Mouse (Mus musculus) lung, adult 2 months (tissue): ENCODE data around the gene Ccdc30. TPM values are rescaled to one million over a fixed set of nuclear protein-coding genes. Genes with fewer than 3 reads are reported as not detected.
A peak's percentile ranks its signal among the peaks of the same experiment; 100 is the strongest.

ENCODE experiments used
- DNase-seq: peaks from one replicate; pipeline ENCODE4 v3.0.0; 2022
- H3K4me1 ChIP-seq: fragments of 200-500 bp; 2 replicates; pipeline ENCODE4 v1.6.1; 2011; ENCODE audit warnings: low read length; ENCODE audit not compliant: control insufficient read depth, insufficient read depth
- H3K4me3 ChIP-seq: fragments of 200-500 bp; replicated peaks from 2 replicates; pipeline ENCODE3; 2011; ENCODE audit warnings: low read depth, mild to moderate bottlenecking, control low read depth, low read length; ENCODE audit errors: extremely low read depth
- CTCF ChIP-seq: fragments of 200-500 bp; IDR thresholded peaks from 2 replicates; pipeline ENCODE4 v1.5.1; 2011; ENCODE audit warnings: mild to moderate bottlenecking, low read length, control low read depth; ENCODE audit not compliant: insufficient read depth
- POLR2A ChIP-seq: fragments of 200-500 bp; IDR thresholded peaks from 2 replicates; pipeline ENCODE4 v1.6.1; 2011; ENCODE audit warnings: low read depth, mild to moderate bottlenecking, control low read depth, low read length, borderline replicate concordance; ENCODE audit errors: extremely low read depth
- WGBS: fragments of 180-500 bp; shearing (Covaris S2); methylation state at CpG from one replicate; pipeline ENCODE4 v1.1.7; 2018; 5-methylcytosine and 5-hydroxymethylcytosine counted together
- polyA plus RNA-seq: library from polyadenylated mRNA; depleted of rRNA; stranded (reverse); fragments of >200 nt; gene quantifications from 2 replicates; pipeline ENCODE4 v1.2.3, GENCODE M21; 2012

The Ccdc30 gene
- polyA plus RNA-seq, 1 experiment = 4.2 TPM

DNA sequence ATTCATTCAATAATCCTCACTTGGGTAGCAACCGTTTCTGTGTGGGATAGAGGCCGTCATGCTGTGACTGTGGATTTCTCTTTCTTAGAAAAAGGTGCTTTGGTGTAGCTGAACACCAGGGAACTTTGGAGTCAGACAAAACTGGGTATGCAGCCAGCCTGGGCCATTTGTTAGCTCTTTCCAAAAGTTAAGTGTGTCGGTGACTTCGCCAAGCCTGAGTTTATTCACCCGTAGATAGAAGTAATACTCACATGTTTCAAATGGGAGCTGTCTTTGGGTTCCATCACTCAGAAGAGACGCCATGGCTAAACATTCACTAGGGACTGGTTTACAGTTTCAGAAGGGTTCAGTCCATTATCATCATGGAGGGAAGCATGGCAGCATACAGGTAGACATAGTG lies 31.9 kb upstream of the Ccdc30 start:
- no peak for DNase-seq
- no peaks in the 10 kb centered on the region for H3K4me1 ChIP-seq
- WGBS = 91% methylated on average over 6 of the region's 6 CpGs
- TF ChIP-seq CTCF (no peak), POLR2A (no peak)
- no peak overlapping the region for H3K4me3 ChIP-seq

DNA sequence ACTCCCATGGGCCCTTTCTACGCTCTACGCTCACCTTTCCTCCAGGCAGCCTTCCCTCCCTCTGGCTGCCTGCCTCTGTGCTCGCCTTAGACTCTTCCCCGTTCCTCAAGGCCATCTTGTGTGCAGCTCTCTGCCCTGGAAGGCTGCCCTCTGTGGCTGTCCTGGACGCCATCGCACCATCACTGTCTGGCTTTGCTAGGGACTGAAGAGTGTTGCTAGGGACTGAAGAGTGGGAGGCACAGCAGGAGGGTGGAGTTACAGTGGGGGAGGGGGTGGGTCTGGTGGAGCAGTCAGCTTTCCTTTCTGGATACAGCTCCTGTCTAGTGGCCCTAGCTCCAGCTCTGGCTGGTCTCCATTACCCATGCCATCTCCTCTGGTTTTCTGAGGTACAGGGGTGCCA lies 27.2 kb upstream of the Ccdc30 start:
- no peak overlapping the region for H3K4me3 ChIP-seq
- no peaks in the 10 kb centered on the region for H3K4me1 ChIP-seq
- DNase-seq = no peak
- no peak for TF ChIP-seq POLR2A
- no peak for TF ChIP-seq CTCF
- WGBS = 54% methylated on average over 6 of the region's 6 CpGs

- 79% methylated on average over 4 of the region's 4 CpGs for WGBS
- TF ChIP-seq POLR2A (no peak), CTCF (no peak)
- no peak for DNase-seq
- Histone ChIP-seq H3K4me3 (no peak overlapping the region), H3K4me1 (no peaks in the 10 kb centered on the region)
Measured at GRCm38 (mm10) chr4:119441836-119442235, 26.5 kb upstream of the Ccdc30 start.

- no peak overlapping the region for H3K4me3 ChIP-seq
- DNase-seq = no peak
- WGBS = 85% methylated on average over 2 of the region's 2 CpGs
- H3K4me1 ChIP-seq = no peaks in the 10 kb centered on the region
- no peak for TF ChIP-seq CTCF
- no peak for TF ChIP-seq POLR2A
Measured at GRCm38 (mm10) chr4:119437936-119438335, 22.6 kb upstream of the Ccdc30 start.

GRCm38 (mm10) chr4:119430678-119431077 lies 15.4 kb upstream of the Ccdc30 start:
- no peak overlapping the region for H3K4me3 ChIP-seq
- WGBS = 24% methylated on average over 5 of the region's 5 CpGs
- DNase-seq = peak; percentile 54
- H3K4me1 ChIP-seq = no peaks in the 10 kb centered on the region
- TF ChIP-seq CTCF = peak; percentile 82
- TF ChIP-seq POLR2A = no peak

GRCm38 (mm10) chr4:119427680-119428079 lies 12.4 kb upstream of the Ccdc30 start:
- Histone ChIP-seq H3K4me1 (peaks cover 3% of the 10 kb centered on the region; the same call in 1 of the 2 replicates), H3K4me3 (no peak overlapping the region)
- no peak for DNase-seq
- WGBS = 56% methylated on average over 2 of the region's 2 CpGs
- TF ChIP-seq CTCF (no peak), POLR2A (no peak)

DNA sequence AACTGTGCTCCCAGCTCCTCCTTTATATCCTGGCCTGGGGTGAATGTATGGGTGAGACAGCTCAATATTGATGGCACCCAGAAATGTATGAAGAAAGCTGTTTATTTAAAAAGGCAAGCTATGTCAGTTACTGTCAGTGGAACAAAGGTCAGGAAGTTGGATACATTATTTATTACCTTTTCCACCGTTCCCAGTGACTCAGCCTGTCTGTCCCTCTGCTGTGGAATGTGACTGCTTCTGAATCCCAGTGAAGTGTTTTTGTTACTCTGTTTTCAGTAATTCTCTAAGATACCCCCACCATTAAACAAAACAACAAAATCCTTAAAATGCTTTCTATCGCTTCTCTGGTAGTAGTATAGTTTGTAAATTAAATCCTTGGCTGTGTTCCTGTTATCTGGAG lies 10.3 kb upstream of the Ccdc30 start:
- no peak overlapping the region for H3K4me3 ChIP-seq
- TF ChIP-seq CTCF (no peak), POLR2A (no peak)
- WGBS = 30% methylated on average over 2 of the region's 2 CpGs
- peaks cover 7% of the 10 kb centered on the region for H3K4me1 ChIP-seq
- DNase-seq = no peak

GRCm38 (mm10) chr4:119425077-119425476 lies 9.8 kb upstream of the Ccdc30 start:
- DNase-seq = no peak
- Histone ChIP-seq H3K4me3 (no peak overlapping the region), H3K4me1 (peaks cover 7% of the 10 kb centered on the region)
- TF ChIP-seq POLR2A (no peak), CTCF (no peak)
- 54% methylated on average over 2 of the region's 2 CpGs for WGBS

DNA sequence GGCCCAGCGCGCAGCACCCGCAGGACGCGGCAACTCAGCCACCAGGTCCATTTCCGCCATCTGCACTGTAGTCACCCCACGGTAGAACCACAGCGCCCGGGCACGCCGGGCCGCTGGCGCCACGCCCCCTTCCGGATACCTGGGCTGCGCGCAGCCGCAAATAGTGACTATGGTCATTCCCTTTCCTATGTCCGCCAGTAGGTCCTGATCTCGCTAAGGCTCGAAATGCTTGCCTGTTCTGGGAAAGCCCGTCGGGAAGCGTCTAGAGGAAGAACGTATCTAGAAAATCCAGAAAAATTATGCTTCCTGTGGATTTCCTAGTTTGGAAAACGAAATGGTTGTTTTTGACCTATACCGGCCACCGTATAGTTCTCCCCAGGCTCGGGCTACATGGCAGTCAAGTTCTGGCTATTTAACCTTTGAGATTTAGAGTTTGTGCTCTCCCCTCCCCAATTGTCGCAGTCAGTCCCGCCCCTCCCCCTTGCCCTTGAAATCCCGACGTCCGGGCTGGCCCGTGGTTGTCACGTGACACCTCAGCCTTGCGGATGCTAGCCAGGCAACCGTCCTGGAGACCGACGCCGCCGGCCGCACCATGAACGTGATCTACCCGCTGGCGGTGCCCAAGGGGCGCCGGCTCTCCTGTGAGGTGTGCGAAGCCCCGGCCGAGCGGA lies 7.1 kb upstream of the Ccdc30 start, which contains the start of the genes Ppcs and Zmynd12:
TSS of gene Ppcs (minus strand) at position 127 of the 671 bp plus-strand sequence.
TSS of gene Zmynd12 (plus strand) at position 521 of the 671 bp plus-strand sequence.
- H3K4me3 ChIP-seq = peak within 1 kb of the TSS; percentile 78
- WGBS = under 1% methylated on average over 52 of the region's 52 CpGs
- TF ChIP-seq POLR2A (peak; percentile 46; the same call in 1 of the 2 replicates), CTCF (no peak)
- H3K4me1 ChIP-seq = peaks cover 7% of the 10 kb centered on the region
- DNase-seq = peak; percentile 87

DNA sequence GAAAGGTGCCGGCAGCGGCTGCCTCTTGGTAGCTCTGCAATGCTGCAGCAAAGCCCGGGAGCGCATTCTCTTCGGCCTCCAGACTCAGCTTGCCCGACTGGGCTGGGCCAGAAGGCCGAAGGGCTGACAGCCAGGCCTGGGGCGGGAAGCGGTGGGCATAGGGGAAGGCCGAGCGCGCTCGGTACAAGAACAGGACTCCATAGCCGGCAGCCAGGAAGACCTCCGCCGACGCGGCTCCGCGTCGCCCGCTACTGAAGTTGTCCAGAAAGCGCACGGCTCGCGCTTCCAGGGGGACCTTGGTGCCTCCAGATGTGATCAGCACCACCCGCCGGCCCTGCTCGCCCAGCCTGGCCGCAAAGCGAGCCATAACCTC lies 6.6 kb upstream of the Ccdc30 start:
- H3K4me3 ChIP-seq = peak overlapping the region; percentile 78
- peaks cover 7% of the 10 kb centered on the region for H3K4me1 ChIP-seq
- TF ChIP-seq POLR2A = no peak
- TF ChIP-seq CTCF = no peak
- no peak for DNase-seq
- under 1% methylated on average over 31 of the region's 31 CpGs for WGBS
